Mouse (Mus musculus) limb, embryonic 15.5 days (tissue): ENCODE measurements around the gene Nrbf2. TPM values are rescaled to one million over a fixed set of nuclear protein-coding genes. Genes with fewer than 3 reads are reported as not detected.

Source experiments
- ATAC-seq: fragments of 200-750 bp; cut with Nextera tagmentation; 2 replicates; pipeline ENCODE4 v1.8.0; 2017; ENCODE audit warnings: low read depth, moderate TSS enrichment; ENCODE audit not compliant: insufficient number of reproducible peaks, low FRiP score, low TSS enrichment
- H3K27ac ChIP-seq: fragments of 300-500 bp; sonication (generic); 2 replicates; pipeline ENCODE4 v1.5.1; 2015; ENCODE audit warnings: moderate library complexity, mild to moderate bottlenecking, inconsistent platforms
- H3K27me3 ChIP-seq: fragments of 300-500 bp; sonication (generic); 2 replicates; pipeline ENCODE4 v1.6.1; 2015; ENCODE audit warnings: inconsistent platforms
- H3K36me3 ChIP-seq: fragments of 300-500 bp; sonication (generic); 2 replicates; pipeline ENCODE4 v1.6.1; 2015; ENCODE audit warnings: inconsistent platforms
- H3K4me1 ChIP-seq: fragments of 300-500 bp; sonication (generic); 2 replicates; pipeline ENCODE4 v1.6.1; 2015; ENCODE audit warnings: inconsistent platforms
- H3K4me2 ChIP-seq: fragments of 300-500 bp; sonication (generic); 2 replicates; pipeline ENCODE4 v1.6.1; 2015; ENCODE audit warnings: mild to moderate bottlenecking, inconsistent platforms
- H3K4me3 ChIP-seq: fragments of 300-500 bp; sonication (generic); 2 replicates; pipeline ENCODE4 v1.5.1; 2015; ENCODE audit warnings: mild to moderate bottlenecking, inconsistent platforms
- H3K9ac ChIP-seq: fragments of 300-500 bp; sonication (generic); 2 replicates; pipeline ENCODE4 v1.6.1; 2015; ENCODE audit warnings: inconsistent platforms
- H3K9me3 ChIP-seq: fragments of 300-500 bp; sonication (generic); 2 replicates; pipeline ENCODE4 v1.6.1; 2016; ENCODE audit warnings: inconsistent platforms
- WGBS: fragments of 180-500 bp; shearing (Covaris S2); methylation state at CpG from one replicate; pipeline ENCODE4 v1.1.7; 2015; 5-methylcytosine and 5-hydroxymethylcytosine counted together
- polyA plus RNA-seq: library from polyadenylated mRNA; unstranded; fragments of >200 nt; fragmentation: Nextera tagmentation; extraction: Ambion mirVana; gene quantifications from 2 replicates; pipeline ENCODE4 v1.2.1, GENCODE M21; 2015

Gene Nrbf2
- polyA plus RNA-seq, 1 experiment from 2014 or later = 37.9 TPM

DNA sequence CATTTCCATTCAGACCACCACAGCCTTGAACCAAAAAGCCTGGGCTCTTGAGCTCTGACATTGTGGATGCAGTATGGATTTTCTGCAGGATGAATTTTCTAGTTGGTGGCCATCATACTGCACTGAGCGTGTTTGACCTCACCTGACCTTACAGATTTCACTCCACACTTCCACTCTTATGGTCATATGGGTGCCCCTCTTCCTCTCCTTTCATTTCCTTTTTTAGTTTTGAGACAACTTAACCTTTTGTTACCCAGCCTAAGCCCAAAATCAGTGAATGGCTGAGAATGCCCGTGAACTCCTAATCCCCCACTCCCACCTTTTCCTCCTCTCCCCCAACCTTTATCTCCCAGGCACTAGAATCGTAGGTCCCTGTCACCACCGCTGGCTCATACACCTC lies 5.5 kb upstream of the Nrbf2 start:
- Histone ChIP-seq H3K4me3 (no peak overlapping the region), H3K4me1 (peaks cover under 1% of the 10 kb centered on the region; the same call in 1 of the 2 replicates), H3K36me3 (no peaks in the 10 kb centered on the region), H3K9ac (no peak overlapping the region), H3K27ac (no peak overlapping the region), H3K27me3 (no peaks in the 10 kb centered on the region), H3K9me3 (no peaks in the 10 kb centered on the region), H3K4me2 (no peak overlapping the region)
- WGBS = 60% methylated on average over 4 of the region's 4 CpGs
- no peak for ATAC-seq

DNA sequence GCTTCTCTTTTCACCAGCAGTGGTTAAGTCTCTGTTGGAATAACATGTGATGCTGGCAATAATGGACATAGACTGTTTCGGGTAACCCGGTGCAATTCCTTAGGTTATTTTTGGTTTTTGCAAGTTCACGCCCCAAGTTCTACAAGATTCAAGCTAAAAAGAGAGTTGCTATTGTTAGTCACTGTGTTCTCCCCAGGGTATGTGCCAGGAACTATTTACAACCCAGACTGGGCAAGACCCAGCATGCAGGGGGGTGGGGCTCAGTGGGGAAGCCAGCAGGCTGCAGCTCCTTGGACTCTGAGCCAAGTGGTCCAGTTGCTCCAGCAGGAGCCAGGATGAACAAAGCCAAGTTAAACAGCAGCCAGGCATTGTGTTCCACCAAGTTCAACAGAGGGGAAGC lies 2.8 kb upstream of the Nrbf2 start:
- Histone ChIP-seq H3K4me2 (no peak overlapping the region), H3K27ac (peak overlapping the region; percentile 51; the same call in 1 of the 2 replicates), H3K4me3 (no peak overlapping the region), H3K9me3 (no peaks in the 10 kb centered on the region), H3K4me1 (peaks cover 15% of the 10 kb centered on the region), H3K9ac (no peak overlapping the region), H3K27me3 (no peaks in the 10 kb centered on the region), H3K36me3 (no peaks in the 10 kb centered on the region)
- ATAC-seq = peak; percentile 68; the same call in 1 of the 2 replicates
- 49% methylated on average over 3 of the region's 3 CpGs for WGBS

DNA sequence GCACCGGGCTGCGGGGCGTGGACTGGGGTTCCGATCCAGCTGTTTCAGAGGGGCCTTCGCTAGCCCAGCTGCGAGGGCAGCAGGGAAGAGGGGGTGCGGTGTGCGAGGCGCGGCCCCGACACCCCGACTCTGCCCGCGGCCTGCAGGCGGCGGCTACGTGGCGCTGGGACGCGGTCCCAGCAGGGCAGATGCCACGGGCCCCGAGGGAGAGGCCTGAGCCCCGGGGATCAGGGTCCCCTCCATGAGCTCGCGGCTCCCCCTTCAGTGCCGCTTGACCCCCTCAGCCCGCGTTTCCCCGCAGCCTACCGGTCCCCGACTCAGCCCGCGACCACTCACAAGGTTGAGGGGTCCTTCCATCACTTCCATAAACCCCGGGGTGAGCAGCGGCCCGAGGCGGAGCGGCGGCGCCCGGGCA lies 337 bp downstream of the Nrbf2 start:
- H3K27ac ChIP-seq = peak overlapping the region; percentile 78
- WGBS = 0% methylated on average over 21 of the region's 41 CpGs
- no peak; the same call in 1 of the 2 replicates for ATAC-seq

DNA sequence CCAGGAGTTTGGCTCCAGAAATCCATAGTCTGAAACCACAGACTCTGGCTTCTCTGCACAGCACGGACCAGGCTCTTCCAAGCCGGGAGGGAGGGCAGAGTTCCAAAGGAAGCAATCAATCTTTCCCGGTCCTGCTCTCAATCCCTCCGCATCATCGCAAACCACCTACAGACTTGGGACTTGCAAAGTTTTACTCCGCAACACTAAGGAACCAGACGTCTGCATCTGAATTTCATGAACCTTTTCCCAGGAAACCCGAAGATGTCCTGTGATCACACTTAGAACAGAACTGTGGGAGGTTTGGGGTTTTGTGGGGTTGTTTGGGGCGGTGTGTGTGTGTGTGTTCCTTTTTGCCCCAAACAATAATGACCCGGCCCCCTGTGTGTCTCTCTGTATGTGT lies 794 bp downstream of the Nrbf2 start:
- H3K27me3 ChIP-seq = no peaks in the 10 kb centered on the region
- peaks cover 22% of the 10 kb centered on the region for H3K4me1 ChIP-seq
- no peaks in the 10 kb centered on the region for H3K9me3 ChIP-seq
- peak overlapping the region; percentile 78 for H3K27ac ChIP-seq
- peak overlapping the region; percentile 98 for H3K4me3 ChIP-seq
- 2% methylated on average over 10 of the region's 10 CpGs for WGBS
- peak overlapping the region; percentile 86 for H3K9ac ChIP-seq
- ATAC-seq = no peak
- H3K36me3 ChIP-seq = no peaks in the 10 kb centered on the region
- peak overlapping the region; percentile 79 for H3K4me2 ChIP-seq

More for the DNA sequence above, 337 bp downstream of the Nrbf2 start:
- H3K4me2 ChIP-seq = peak overlapping the region; percentile 79
- peaks cover 22% of the 10 kb centered on the region for H3K4me1 ChIP-seq
- H3K9me3 ChIP-seq = no peaks in the 10 kb centered on the region
- H3K4me3 ChIP-seq = peak overlapping the region; percentile 98
- H3K27me3 ChIP-seq = no peaks in the 10 kb centered on the region
- H3K36me3 ChIP-seq = no peaks in the 10 kb centered on the region
- peak overlapping the region; percentile 86 for H3K9ac ChIP-seq

DNA sequence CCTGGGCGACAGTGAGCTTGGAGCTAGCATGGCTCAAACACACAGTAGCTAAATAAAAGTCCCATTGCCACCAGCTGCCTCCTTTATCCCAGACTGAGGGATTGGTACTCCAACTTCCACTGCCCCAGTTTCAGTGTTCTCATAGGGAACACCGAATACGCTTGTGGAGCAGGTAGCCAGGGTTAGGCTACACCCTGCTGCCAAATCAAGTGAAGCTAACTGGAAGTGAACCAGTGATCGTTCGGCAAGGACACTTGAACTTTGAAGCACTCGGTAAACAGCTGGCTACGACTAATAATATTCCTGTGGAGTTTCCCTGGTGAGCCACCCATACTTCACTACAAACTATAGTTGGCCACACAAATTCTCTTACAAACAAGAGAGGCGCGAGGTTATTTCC lies 1.6 kb downstream of the Nrbf2 start:
- no peak overlapping the region for H3K27ac ChIP-seq
- peak overlapping the region; percentile 98; the same call in 1 of the 2 replicates for H3K4me3 ChIP-seq
- H3K9me3 ChIP-seq = no peaks in the 10 kb centered on the region
- no peak for ATAC-seq
- H3K9ac ChIP-seq = no peak overlapping the region
- H3K36me3 ChIP-seq = no peaks in the 10 kb centered on the region
- H3K4me2 ChIP-seq = peak overlapping the region; percentile 79
- no peaks in the 10 kb centered on the region for H3K27me3 ChIP-seq
- WGBS = 81% methylated on average over 9 of the region's 9 CpGs
- H3K4me1 ChIP-seq = peaks cover 22% of the 10 kb centered on the region

DNA sequence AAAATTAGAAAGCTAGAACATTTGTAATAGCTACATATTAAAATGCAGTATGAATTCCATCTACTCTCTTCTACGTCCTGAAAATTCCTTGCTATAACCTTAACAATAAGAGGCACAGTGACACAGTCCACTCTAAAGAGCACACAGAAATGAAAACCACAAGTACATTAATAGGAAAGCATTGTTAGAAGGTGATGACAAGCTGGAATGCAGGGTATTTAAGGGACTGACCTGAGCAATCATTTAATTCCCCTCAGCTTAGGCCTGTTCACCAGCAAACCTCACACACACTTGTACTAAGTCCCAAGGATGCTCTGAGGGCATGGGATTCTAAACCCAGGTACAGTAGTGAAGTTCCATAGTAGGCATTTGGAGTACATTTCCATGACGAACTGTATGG lies 2.6 kb downstream of the Nrbf2 start:
- H3K9me3 ChIP-seq = no peaks in the 10 kb centered on the region
- 57% methylated on average over 2 of the region's 2 CpGs for WGBS
- H3K9ac ChIP-seq = no peak overlapping the region
- no peaks in the 10 kb centered on the region for H3K27me3 ChIP-seq
- ATAC-seq = no peak
- H3K4me3 ChIP-seq = no peak overlapping the region
- no peak overlapping the region for H3K4me2 ChIP-seq
- H3K27ac ChIP-seq = no peak overlapping the region
- no peaks in the 10 kb centered on the region for H3K36me3 ChIP-seq
- H3K4me1 ChIP-seq = peaks cover 22% of the 10 kb centered on the region

DNA sequence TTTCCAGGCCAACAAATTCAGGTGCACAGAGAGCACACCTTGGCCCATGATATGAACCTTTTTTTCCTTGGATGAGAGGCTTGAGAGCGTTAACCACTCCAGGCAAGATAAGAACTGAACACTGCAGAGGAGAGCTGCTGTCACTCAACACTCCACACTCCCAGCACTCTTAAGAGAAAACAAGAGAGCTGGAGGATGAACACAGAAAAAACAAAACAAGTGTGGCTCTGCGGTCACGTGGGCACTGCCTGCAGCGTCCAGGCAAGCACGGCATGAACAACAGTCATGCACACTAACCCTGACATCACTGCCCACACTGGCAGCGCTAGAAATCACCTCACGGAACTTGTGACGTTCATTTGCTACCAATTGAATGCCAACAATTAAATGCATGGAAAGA lies 3.3 kb downstream of the Nrbf2 start:
- Histone ChIP-seq H3K36me3 (no peaks in the 10 kb centered on the region), H3K9me3 (no peaks in the 10 kb centered on the region), H3K4me2 (no peak overlapping the region), H3K9ac (no peak overlapping the region), H3K4me1 (peaks cover 22% of the 10 kb centered on the region), H3K27ac (no peak overlapping the region), H3K27me3 (no peaks in the 10 kb centered on the region), H3K4me3 (no peak overlapping the region)
- 73% methylated on average over 8 of the region's 8 CpGs for WGBS
- no peak for ATAC-seq

DNA sequence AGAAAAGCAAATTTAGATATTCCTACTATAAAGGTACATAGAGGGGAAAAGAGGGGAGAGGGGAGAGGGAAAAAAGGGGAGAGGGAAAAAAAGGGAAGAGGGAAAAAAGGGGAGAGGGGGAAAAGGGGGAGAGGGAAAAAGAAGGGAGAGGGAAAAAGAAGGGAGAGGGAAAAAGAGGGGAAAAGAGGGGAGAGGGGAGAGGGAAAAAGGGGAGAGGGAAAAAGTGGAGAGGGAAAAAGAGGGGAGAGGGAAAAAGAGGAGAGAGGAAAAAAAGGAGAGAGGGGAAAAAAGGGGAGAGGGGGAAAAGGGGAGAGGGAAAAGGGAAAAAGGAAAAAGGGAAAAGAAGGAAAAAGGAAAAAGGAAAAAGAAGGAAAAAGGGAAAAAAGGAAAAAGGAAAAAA lies 9.2 kb downstream of the Nrbf2 start:
- H3K9ac ChIP-seq = no peak overlapping the region
- no peaks in the 10 kb centered on the region for H3K27me3 ChIP-seq
- no peaks in the 10 kb centered on the region for H3K9me3 ChIP-seq
- no peaks in the 10 kb centered on the region for H3K4me1 ChIP-seq
- peaks cover 28% of the 10 kb centered on the region for H3K36me3 ChIP-seq
- no peak overlapping the region for H3K27ac ChIP-seq
- H3K4me2 ChIP-seq = no peak overlapping the region
- ATAC-seq = no peak
- H3K4me3 ChIP-seq = no peak overlapping the region

DNA sequence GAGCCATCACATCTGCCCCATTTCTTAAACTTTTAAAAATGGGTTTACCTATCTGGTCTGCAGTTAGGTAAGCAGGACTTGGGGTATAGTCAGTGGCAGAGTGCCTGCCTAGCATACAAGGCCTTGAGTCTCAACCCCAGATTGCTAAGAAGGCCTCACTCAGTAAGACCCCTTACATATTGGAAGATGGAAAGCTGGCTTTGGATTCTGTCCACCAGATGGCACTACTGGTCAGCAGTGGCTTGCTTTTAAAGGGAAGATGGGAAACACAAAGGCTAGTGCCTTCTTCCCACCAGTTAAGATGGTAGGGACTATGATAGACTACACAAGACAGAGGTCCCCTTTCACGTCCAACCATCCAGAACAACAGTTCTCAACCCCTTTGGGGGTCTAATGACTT lies 20.3 kb downstream of the Nrbf2 start:
- no peak for ATAC-seq
- WGBS = 72% methylated on average over 1 of the region's 1 CpGs
- H3K36me3 ChIP-seq = peaks cover 39% of the 10 kb centered on the region

DNA sequence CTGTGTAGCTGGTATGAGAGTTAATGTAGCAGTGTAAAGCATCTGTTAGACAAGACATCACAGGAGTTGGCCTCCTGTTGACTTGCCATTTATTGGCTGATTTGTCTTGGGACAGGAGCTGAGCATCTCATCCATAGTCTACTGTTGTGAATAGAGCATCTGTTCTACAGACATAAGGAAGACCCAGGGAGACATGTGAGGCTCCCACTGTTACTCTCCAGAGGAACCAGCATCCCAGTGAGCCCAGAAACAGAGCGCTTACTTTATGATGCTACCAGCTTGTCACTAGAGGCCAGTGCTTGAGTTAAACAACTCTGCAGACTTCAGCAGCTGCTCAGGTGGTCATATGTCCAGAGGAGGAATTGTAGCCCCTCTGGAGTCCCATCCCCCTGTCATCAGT lies 32.0 kb downstream of the Nrbf2 start:
- Histone ChIP-seq H3K36me3 (peaks cover 57% of the 10 kb centered on the region), H3K4me1 (no peaks in the 10 kb centered on the region), H3K4me2 (no peak overlapping the region), H3K4me3 (no peak overlapping the region), H3K9me3 (no peaks in the 10 kb centered on the region), H3K27me3 (no peaks in the 10 kb centered on the region), H3K9ac (no peak overlapping the region), H3K27ac (no peak overlapping the region)
- 86% methylated on average over 1 of the region's 1 CpGs for WGBS
- no peak for ATAC-seq

More for the DNA sequence above, 20.3 kb downstream of the Nrbf2 start:
- Histone ChIP-seq H3K9ac (no peak overlapping the region), H3K9me3 (no peaks in the 10 kb centered on the region; the same call in 1 of the 2 replicates), H3K27me3 (no peaks in the 10 kb centered on the region), H3K4me1 (no peaks in the 10 kb centered on the region), H3K4me3 (no peak overlapping the region), H3K4me2 (no peak overlapping the region), H3K27ac (no peak overlapping the region)

DNA sequence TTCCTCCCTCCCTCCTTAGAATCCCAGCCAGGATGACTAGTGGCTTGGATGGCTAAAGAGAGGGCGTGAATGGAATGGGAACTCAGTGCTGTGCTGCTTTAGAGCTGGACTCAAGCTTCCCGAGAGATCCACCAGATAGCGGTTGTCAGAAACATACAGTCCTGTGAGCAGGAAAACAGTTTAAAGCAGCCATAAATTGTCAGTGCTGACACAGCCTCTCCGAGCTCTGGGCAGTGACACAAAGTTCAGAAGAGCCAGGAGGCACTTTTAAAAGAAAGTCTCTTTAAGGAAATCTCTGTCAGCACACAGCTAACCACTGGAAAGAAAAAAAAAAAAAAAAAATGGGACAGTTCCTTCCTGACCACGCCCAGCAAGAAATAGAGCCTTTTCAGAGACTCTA lies 32.8 kb downstream of the Nrbf2 start:
- ATAC-seq = no peak
- H3K27ac ChIP-seq = no peak overlapping the region
- H3K4me1 ChIP-seq = no peaks in the 10 kb centered on the region
- 61% methylated on average over 5 of the region's 5 CpGs for WGBS
- H3K4me2 ChIP-seq = no peak overlapping the region
- no peak overlapping the region for H3K9ac ChIP-seq
- H3K4me3 ChIP-seq = no peak overlapping the region
- no peaks in the 10 kb centered on the region for H3K9me3 ChIP-seq
- peaks cover 58% of the 10 kb centered on the region for H3K36me3 ChIP-seq
- H3K27me3 ChIP-seq = no peaks in the 10 kb centered on the region

DNA sequence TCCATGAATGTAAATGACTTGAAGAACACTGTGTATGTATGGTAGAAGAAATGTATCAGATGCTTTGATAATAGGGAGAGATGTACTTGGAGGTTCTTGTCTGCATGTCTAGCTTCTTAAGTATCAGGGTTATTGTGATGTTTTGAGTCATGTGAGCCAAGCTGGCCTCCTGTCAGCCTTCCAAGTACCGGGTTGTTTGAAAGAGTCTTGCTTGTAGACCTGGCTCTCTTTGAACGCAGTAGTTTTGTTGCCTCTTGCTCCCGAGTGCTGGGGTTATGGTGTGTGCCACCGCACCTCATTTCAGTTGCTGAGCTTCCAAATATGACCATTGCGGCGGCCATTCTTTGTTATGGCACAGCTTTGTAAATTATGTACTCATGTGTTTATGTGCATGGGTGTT lies 34.3 kb downstream of the Nrbf2 start:
- no peak overlapping the region for H3K9ac ChIP-seq
- no peaks in the 10 kb centered on the region for H3K9me3 ChIP-seq
- H3K27ac ChIP-seq = no peak overlapping the region
- no peak overlapping the region for H3K4me2 ChIP-seq
- no peaks in the 10 kb centered on the region for H3K4me1 ChIP-seq
- no peak for ATAC-seq
- 92% methylated on average over 6 of the region's 6 CpGs for WGBS
- no peaks in the 10 kb centered on the region for H3K27me3 ChIP-seq
- no peak overlapping the region for H3K4me3 ChIP-seq
- H3K36me3 ChIP-seq = peaks cover 62% of the 10 kb centered on the region

DNA sequence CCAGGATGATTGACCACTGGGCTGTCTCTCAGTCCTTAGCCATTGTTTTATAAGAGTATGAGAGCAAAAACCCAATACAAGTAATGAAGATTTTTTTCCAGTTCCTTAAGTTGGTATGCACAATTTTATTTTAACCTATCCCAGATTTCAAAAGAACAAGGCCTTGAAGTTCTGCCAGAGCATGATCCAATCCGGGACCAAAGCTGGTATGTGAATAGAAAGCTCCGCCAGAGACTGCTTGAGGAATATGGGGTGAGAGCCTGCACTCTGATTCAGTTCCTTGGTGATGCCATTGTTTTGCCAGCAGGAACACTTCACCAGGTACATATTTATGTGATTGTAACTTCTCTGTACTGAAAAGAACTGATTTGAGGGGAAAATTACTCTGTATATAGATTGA lies 35.6 kb downstream of the Nrbf2 start:
- H3K36me3 ChIP-seq = peaks cover 62% of the 10 kb centered on the region
- H3K4me2 ChIP-seq = no peak overlapping the region
- no peaks in the 10 kb centered on the region for H3K9me3 ChIP-seq
- no peak overlapping the region for H3K9ac ChIP-seq
- 61% methylated on average over 2 of the region's 2 CpGs for WGBS
- H3K27me3 ChIP-seq = no peaks in the 10 kb centered on the region
- no peak for ATAC-seq
- H3K4me3 ChIP-seq = no peak overlapping the region
- H3K4me1 ChIP-seq = no peaks in the 10 kb centered on the region
- H3K27ac ChIP-seq = peak overlapping the region; percentile 48; the same call in 1 of the 2 replicates
